Mouse (Mus musculus) brain, embryonic 18.5 days (tissue): ENCODE measurements around the gene Gm16485.

Experiments
- DNase-seq: peaks from one replicate; pipeline ENCODE4 v3.0.0-alpha.2; 2012; ENCODE audit warnings: low read depth, low spot score

Gene Gm16485

DNA sequence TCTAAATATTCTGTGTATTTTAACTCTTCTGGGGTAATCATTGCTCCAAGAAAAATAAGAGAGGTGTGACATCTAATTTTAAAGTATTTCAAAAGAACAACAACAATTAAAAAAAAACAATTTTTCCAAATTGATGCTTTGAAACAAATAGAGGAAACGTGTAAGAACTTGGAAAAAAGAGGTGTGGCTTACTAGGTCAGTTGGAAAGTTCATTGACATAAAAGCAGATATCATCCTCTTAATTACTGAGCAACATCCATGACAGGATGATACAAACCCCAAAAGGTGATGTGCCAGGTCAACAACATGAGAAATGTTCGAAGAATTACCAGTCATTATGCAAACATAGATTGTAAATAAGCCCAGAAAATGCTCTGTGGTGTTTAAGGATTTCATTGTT is at the start of gene Gm16485:
TSS of gene Gm16485 (plus strand) at position 301 of the 400 bp plus-strand sequence.
- no peak for DNase-seq

DNA sequence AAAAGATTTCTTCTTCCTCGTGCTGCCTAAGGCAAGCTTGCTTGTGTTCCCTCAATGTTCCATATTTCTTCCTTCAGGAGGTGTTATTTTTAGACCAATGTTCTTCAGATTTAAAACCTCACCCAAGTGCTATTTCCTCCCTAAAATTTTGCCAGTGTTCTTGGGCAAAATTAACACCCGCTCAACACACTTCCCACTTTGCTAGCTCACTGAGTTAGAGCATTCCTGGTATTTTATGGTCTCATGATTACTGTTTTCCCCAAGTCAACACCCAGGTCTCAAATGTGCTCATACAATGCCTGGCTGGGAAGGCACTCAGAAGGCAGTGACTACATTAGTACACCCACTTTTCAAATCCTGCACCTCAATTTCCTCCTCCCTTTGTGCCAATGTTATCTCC is 44.0 kb upstream of the Gm16485 start:
- DNase-seq, result no peak

DNA sequence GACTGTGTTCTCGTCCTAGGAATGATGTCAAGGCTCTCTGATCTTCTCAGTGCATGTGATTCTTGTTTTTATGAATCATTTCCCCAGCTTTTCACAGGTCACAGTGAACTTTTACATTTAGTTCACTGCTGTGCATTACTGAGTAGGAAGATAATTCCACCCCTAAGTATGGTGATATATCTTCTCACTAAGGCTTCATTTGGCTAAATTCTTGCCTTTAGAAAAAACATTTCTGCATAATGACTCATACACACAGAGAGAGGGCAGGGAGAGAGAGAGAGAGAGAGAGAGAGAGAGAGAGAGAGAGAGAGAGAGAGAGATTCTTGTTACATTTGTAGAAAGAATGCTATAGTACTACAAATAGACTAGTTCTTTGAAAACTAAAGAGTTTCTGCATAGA is 33.8 kb upstream of the Gm16485 start:
- DNase-seq, result no peak

GRCm38 (mm10) chr9:8953306-8953705 is 18.3 kb upstream of the Gm16485 start:
- no peak for DNase-seq

- DNase-seq, result no peak
Observed at GRCm38 (mm10) chr9:8964512-8965133, 7.0 kb upstream of the Gm16485 start.

- no peak for DNase-seq
Observed at GRCm38 (mm10) chr9:8970240-8970639, 1.4 kb upstream of the Gm16485 start.

GRCm38 (mm10) chr9:8977775-8978174 is 6.2 kb downstream of the Gm16485 start:
- DNase-seq, result no peak

DNA sequence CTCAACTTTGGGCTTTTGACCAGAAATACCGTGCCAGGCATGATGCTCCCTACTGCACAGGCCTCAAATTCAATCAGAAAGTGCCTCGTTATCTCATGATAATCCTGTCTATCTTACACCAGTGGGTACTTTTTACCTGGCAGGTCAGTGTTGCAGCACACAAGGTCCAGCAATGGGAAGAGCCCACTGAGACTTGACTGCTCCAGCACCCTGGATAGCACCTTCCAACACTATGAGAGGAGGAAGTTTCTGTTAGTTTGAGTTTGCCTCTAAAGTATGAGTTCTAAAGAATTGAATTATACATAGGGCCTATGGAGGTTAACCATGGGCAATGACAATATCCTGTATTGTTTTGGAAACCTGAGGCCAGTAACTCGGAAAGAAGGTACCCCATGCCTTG is 10.7 kb downstream of the Gm16485 start:
- DNase-seq, result no peak

GRCm38 (mm10) chr9:8996494-8996893 is 24.9 kb downstream of the Gm16485 start:
- DNase-seq, result no peak

GRCm38 (mm10) chr9:9001170-9001569 is 29.6 kb downstream of the Gm16485 start:
- no peak for DNase-seq

DNA sequence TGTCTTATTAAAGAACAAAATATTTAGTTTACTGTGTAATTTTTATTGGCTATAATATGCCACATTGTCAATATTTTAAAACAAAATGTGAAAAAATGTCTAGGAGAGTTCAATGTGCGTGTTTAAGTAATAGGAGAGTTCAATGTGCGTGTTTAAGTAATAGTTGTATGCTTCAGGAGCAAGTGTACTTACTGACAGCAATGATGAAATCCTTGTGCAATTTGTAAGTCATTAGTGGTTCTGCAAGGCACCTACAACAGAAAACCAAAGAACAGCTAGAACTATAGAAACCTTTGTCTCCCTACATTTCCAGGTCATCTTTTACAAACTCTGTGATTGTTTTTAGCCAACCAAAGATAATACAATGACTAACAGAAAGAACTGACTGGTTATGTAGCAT is 43.5 kb downstream of the Gm16485 start:
- DNase-seq, result no peak
